Mouse (Mus musculus): ENCODE results near the gene Gfer.

- TF ChIP-seq CTCF (IDR thresholded peaks at IDR 0.05; ENCODE audit: control insufficient read depth, insufficient read depth, insufficient read length) (no peak), USF1 (IDR thresholded peaks at IDR 0.05; ENCODE audit: low read depth) (no peak), MYOD1 (IDR thresholded peaks at IDR 0.05; ENCODE audit: control insufficient read depth, insufficient read length, low read depth) (no peak), MAX (IDR thresholded peaks at IDR 0.05) (no peak), FOSL1 (IDR thresholded peaks at IDR 0.05; ENCODE audit: insufficient read depth, low read length, poor library complexity, severe bottlenecking) (no peak), CEBPB (IDR thresholded peaks at IDR 0.05; ENCODE audit: low read depth) (no peak)
Measured at GRCm38 (mm10) chr17:24722220-24722924, 26.4 kb upstream of the Gfer start.

Data from C2C12 (cell line).